Mouse (Mus musculus) stomach, postnatal 0 days (tissue): ENCODE data around the gene Ppp1r9a.

Source experiments
- CTCF ChIP-seq: IDR thresholded peaks from 2 replicates; pipeline ENCODE4 v1.5.1; 2016; ENCODE audit warnings: antibody characterized with exemption, low read depth, mild to moderate bottlenecking, moderate library complexity
- EP300 ChIP-seq: optimal IDR thresholded peaks from 2 replicates; pipeline ENCODE3; 2016; ENCODE audit warnings: antibody characterized with exemption

GRCm38 (mm10) chr6:5079108-5079507 lies 176.4 kb downstream of the Ppp1r9a start:
- TF ChIP-seq CTCF = no peak
- TF ChIP-seq EP300 = no peak
